Mouse (Mus musculus) ES-E14 (cell line): Measurements from ENCODE around the gene Tmx2. TPM values are rescaled to one million over a fixed set of nuclear protein-coding genes. Genes with fewer than 3 reads are reported as not detected.

Experiments used
- DNase-seq: peaks from one replicate; pipeline ENCODE4 v3.0.0-alpha.2; 2013; ENCODE audit warnings: low read depth, low spot score
- H3K27ac ChIP-seq: 2 replicates; pipeline ENCODE4 v1.5.1; 2012; ENCODE audit warnings: low read depth, mild to moderate bottlenecking, low read length, moderate library complexity, mixed read lengths; ENCODE audit not compliant: poor library complexity, insufficient read depth, severe bottlenecking
- H3K36me3 ChIP-seq: 2 replicates; pipeline ENCODE4 v1.6.1; 2012; ENCODE audit warnings: mild to moderate bottlenecking, low read length, moderate library complexity, mixed read lengths; ENCODE audit not compliant: control insufficient read depth, poor library complexity, insufficient read depth, severe bottlenecking
- H3K4me1 ChIP-seq, 2 experiments: fragments of 150-350 bp in 1 of 2; sonication (generic) in 1 of 2; 2 replicates each; pipeline ENCODE4 v1.6.1; 2012; ENCODE audit warnings: low read length in 2 of 2, mild to moderate bottlenecking in 1 of 2, mixed read lengths in 1 of 2; ENCODE audit not compliant: control insufficient read depth in 2 of 2, insufficient read depth in 2 of 2, poor library complexity in 1 of 2
- H3K4me3 ChIP-seq, 2 experiments: fragments of 150-350 bp in 1 of 2; sonication (generic) in 1 of 2; 2 replicates each; pipeline ENCODE4 v1.5.1; 2012; ENCODE audit warnings: low read length in 2 of 2, low read depth in 1 of 2, mild to moderate bottlenecking in 1 of 2, mixed read lengths in 1 of 2; ENCODE audit not compliant: insufficient read depth in 1 of 2, poor library complexity in 1 of 2, severe bottlenecking in 1 of 2
- H3K9ac ChIP-seq: 2 replicates; pipeline ENCODE4 v1.6.1; 2012; ENCODE audit warnings: low read depth, mild to moderate bottlenecking, low read length, mixed read lengths; ENCODE audit not compliant: poor library complexity, insufficient read depth, severe bottlenecking
- H3K9me3 ChIP-seq: fragments of 150-350 bp; sonication (generic); 2 replicates; pipeline ENCODE4 v1.6.1; 2012; ENCODE audit warnings: low read depth, mild to moderate bottlenecking, low read length; ENCODE audit not compliant: control insufficient read depth, insufficient read depth
- CHD2 ChIP-seq: IDR thresholded peaks from 2 replicates; pipeline ENCODE4 v1.6.1; 2014; ENCODE audit warnings: mild to moderate bottlenecking, low read depth, low read length, inconsistent platforms
- HCFC1 ChIP-seq: IDR thresholded peaks from 2 replicates; pipeline ENCODE4 v1.6.1; 2012; ENCODE audit warnings: low read length, inconsistent platforms, borderline replicate concordance; ENCODE audit not compliant: insufficient read depth
- MAFK ChIP-seq: IDR thresholded peaks from 2 replicates; pipeline ENCODE4 v1.6.1; 2014; ENCODE audit warnings: mild to moderate bottlenecking, low read depth, low read length, inconsistent platforms; ENCODE audit not compliant: insufficient read depth
- ZC3H11A ChIP-seq: IDR thresholded peaks from 2 replicates; pipeline ENCODE4 v1.6.1; 2012; ENCODE audit warnings: low read depth, mild to moderate bottlenecking, inconsistent platforms, low read length, borderline replicate concordance
- ZNF384 ChIP-seq: IDR thresholded peaks from 2 replicates; pipeline ENCODE4 v1.6.1; 2012; ENCODE audit warnings: low read depth, low read length, inconsistent platforms
- in situ Hi-C, 2 experiments: fragments of 600-800 bp; cut with MboI; formaldehyde crosslinking; loops; one replicate each; pipeline ENCODE4 v1.15.1; 2025; ENCODE audit warnings: low sequenced_read_pairs in 2 of 2, inconsistent platforms in 1 of 2; ENCODE audit not compliant: unreplicated experiment in 2 of 2
- total RNA-seq: library from RNA; depleted of rRNA; stranded (reverse); fragments of 300-350 nt; gene quantifications from 2 replicates; pipeline ENCODE4 v1.2.3, GENCODE M21; 2012

Tmx2 gene
- total RNA-seq, 1 experiment: 160 TPM

DNA sequence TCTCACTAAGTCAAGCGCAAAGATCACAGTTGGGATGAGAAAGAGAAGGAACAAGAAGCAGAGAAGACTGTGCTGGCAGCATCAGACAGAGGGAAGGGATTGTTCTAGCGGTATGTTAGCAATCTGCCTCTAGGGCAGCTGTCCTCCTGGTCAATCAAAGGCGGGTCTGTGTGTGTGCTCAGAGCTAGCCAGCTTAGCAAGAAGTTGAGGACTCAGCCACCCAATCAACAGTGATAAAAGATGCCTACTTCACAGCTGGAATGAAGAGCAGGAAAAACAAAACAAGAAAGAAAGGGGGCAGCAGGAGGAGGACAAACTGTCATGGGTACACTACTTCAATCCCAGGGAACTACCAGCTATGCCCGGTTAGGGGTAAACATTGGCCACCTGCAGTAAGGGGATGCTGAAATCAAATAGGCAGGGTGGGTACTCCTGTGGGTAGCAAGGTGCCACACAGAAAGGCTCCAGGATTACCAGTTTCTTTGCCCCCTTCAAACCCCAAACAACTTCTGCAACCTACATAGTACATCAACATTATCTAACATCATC lies 43.9 kb downstream of the Tmx2 start:
- Histone ChIP-seq H3K36me3 (no peaks in the 10 kb centered on the region), H3K9ac (no peak overlapping the region), H3K9me3 (no peaks in the 10 kb centered on the region), H3K4me1 (peaks cover 19 to 20% of the 10 kb centered on the region in 2 experiments), H3K4me3 (no peak overlapping the region), H3K27ac (peak overlapping the region; percentile 41)
- no peak for DNase-seq
- in situ Hi-C loops: no loop called here
- TF ChIP-seq ZNF384 (no peak), MAFK (no peak), ZC3H11A (no peak), HCFC1 (no peak)

DNA sequence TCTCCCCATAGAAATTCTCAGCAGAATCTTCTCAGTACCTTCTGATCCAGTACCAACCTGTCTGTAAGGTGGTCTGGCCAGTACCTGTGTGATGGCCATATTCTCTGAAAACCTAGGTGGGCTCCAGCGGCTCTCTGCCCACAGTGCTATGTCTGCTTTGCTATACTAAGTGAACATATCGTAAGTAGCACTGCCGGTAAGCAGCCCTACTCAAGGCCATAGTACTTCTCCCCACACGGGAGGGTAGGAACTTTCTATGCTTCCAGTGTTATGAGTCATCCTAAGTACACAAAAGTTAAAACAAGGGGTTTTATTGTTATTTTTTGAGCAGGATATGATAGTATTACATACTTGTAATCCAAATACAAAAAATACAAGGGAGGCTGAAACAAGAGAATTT lies 44.9 kb downstream of the Tmx2 start:
- Histone ChIP-seq H3K36me3 (no peaks in the 10 kb centered on the region), H3K4me3 (no peak overlapping the region), H3K4me1 (peaks cover 19 to 20% of the 10 kb centered on the region in 2 experiments), H3K27ac (no peak overlapping the region; the same call in 1 of the 2 replicates), H3K9ac (no peak overlapping the region), H3K9me3 (no peaks in the 10 kb centered on the region)
- TF ChIP-seq ZC3H11A (no peak), HCFC1 (no peak), ZNF384 (no peak), MAFK (no peak), CHD2 (no peak)
- DNase-seq: no peak
- in situ Hi-C loops: no loop called here

DNA sequence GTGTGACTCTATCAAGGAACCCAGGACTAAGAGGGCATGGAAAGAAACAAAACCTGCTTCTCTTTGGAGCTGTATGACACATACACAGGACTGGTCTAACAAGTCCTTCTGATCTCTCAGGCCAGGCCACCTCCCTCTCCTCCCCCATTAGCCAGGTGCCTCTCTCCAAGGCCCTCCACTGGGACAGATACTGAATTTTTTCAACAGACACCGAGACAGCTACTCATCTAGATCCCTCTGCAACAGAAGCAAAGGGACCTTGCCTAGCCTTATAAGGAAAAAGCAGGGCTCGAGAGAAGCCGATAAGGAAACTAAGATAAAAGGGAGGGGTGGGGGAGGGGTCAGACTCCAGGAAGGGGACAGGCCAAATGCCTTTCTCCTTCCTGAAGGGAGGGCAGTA lies 45.9 kb downstream of the Tmx2 start:
- in situ Hi-C loops: no loop called here
- peaks cover 11 to 20% of the 10 kb centered on the region in 2 experiments for H3K4me1 ChIP-seq
- peak; percentile 56 for DNase-seq
- no peak overlapping the region for H3K4me3 ChIP-seq
- no peak for TF ChIP-seq HCFC1
- TF ChIP-seq ZNF384: 0 out of 2 replicates have a peak, but pooled peaks have one; percentile 17
- no peaks in the 10 kb centered on the region for H3K36me3 ChIP-seq
- no peaks in the 10 kb centered on the region for H3K9me3 ChIP-seq
- no peak overlapping the region for H3K9ac ChIP-seq
- peak overlapping the region; percentile 15; the same call in 1 of the 2 replicates for H3K27ac ChIP-seq

DNA sequence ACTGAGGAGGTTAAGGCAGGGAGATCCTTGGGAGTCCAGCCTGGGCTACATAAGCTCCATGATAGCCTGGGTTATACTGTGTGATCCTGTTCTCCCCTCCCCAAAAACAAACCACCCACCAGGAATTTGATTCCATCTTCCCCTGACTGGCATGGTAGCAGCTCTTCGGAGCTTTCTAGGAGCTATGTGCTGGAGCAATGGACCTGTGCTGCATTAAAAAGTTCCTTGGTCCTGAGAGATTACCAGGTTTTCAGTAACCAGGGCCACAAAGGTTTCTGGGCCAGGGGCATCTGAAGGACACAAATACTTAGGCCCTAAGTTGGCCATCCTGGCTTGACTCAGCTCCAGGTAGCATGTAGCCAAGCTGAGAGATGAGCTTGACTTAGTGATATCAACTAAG lies 46.9 kb downstream of the Tmx2 start:
- H3K36me3 ChIP-seq: no peaks in the 10 kb centered on the region
- no peak overlapping the region for H3K9ac ChIP-seq
- in situ Hi-C loops: no loop called here
- H3K27ac ChIP-seq: no peak overlapping the region
- no peak overlapping the region for H3K4me3 ChIP-seq
- no peaks in the 10 kb centered on the region for H3K9me3 ChIP-seq
- no peak for TF ChIP-seq ZNF384
- no peak for TF ChIP-seq HCFC1
- TF ChIP-seq CHD2: no peak
- TF ChIP-seq MAFK: no peak
- TF ChIP-seq ZC3H11A: no peak
- no peak for DNase-seq
- peaks cover 8 to 18% of the 10 kb centered on the region in 2 experiments for H3K4me1 ChIP-seq

DNA sequence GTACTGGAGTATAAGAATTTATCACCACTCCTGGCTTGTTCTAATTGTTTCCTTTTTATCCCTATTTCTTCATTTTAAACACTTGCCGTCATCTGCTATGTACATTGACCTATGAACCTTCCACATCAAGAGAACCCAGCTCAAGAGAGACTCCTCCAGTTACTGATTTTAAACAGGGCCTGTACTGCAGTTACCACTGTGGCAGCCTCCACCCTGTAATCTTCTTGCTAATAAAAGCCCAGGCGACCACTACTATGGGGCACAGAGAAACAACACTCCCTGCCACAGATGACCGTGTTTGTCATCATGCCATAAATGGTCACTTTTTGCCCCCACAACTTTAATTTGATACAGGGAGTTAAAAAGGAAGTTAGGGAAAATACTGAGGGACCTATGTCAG lies 51.9 kb downstream of the Tmx2 start:
- H3K27ac ChIP-seq: no peak overlapping the region; the same call in 1 of the 2 replicates
- no peaks in the 10 kb centered on the region for H3K9me3 ChIP-seq
- H3K9ac ChIP-seq: no peak overlapping the region
- peaks cover 2% of the 10 kb centered on the region; the same call in 1 of the 2 replicates for H3K36me3 ChIP-seq
- H3K4me3 ChIP-seq: no peak overlapping the region
- in situ Hi-C loops: no loop called here
- no peak for DNase-seq
- TF ChIP-seq HCFC1: no peak
- peaks cover 0 to 16% of the 10 kb centered on the region in 2 experiments; a peak in 2 of 4 replicates for H3K4me1 ChIP-seq
